24 mouse cellular contexts compared by ENCODE assay signal in the genomic region with DNA sequence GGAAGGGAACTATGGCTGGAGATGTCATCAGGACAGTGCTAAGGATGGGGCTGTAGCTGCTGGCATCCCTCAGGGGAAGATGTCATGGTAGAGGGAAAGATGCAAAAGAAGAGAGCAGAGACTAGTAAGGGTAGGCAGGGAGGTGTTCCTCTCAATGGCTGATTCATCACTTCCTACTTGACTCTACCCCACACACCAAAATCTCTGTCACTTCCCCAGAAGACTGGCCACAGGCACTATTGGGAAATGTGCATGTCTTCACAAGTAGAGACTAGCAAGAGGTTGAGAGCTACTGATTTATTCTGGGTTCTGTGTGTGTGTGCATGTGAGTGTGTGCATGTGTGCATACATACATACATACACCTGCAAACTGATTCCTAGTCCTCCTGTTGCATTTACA. TPM values are rescaled to one million over a fixed set of nuclear protein-coding genes. Genes with fewer than 3 reads are reported as not detected.
DNase-seq lines count a peak whose midpoint lies in the region; TF ChIP-seq lines count a peak whose summit lies in the region.
"Had no signal": no experiment of that assay in that cellular context is flagged by ENCODE, and none has a peak within 500 bp of the region (broad histone marks: within the 10 kb centered on the region; RNA-seq: fewer than 3 reads in every experiment).

No protein-coding gene starts in this region.

- H3K4me2 ChIP-seq in myocyte (ENCODE audit: low read depth): peak overlapping the region; percentile 28
- H3K4me2 ChIP-seq: embryonic facial prominence, embryonic 15.5 days; forebrain, embryonic 15.5 days; kidney, embryonic 15.5 days; liver, embryonic 13.5 days; lung, embryonic 14.5 days; midbrain, embryonic 11.5 days had no signal

- no peak for TF ChIP-seq POLR2A in bone marrow macrophage, adult 2 months (IDR thresholded peaks at IDR 0.05; ENCODE audit: borderline replicate concordance, low read depth, low read length)
- no peak for TF ChIP-seq POLR2A in myocyte (IDR thresholded peaks at IDR 0.05; ENCODE audit: insufficient read length, low read depth)

- 0 out of 2 replicates have a peak overlapping the region, but pooled peaks have one; percentile 56 for H3K27ac ChIP-seq in gastrocnemius, adult 2 months
- peak overlapping the region; percentile 57 for H3K27ac ChIP-seq in bone marrow macrophage, adult 2 months (ENCODE audit: insufficient read depth, low read depth, low read length)
- peak overlapping the region; percentile 68 for H3K27ac ChIP-seq in macrophage
- H3K27ac ChIP-seq: embryonic facial prominence, embryonic 15.5 days; forebrain, embryonic 15.5 days; hindbrain, embryonic 10.5 days; hindbrain, postnatal 0 days; kidney, embryonic 15.5 days; liver, embryonic 13.5 days had no signal

- TF ChIP-seq CTCF in gastrocnemius, adult 2 months (IDR thresholded peaks at IDR 0.05): no peak
- no peak for TF ChIP-seq CTCF in bone marrow macrophage, adult 2 months (IDR thresholded peaks at IDR 0.05; ENCODE audit: low read depth, low read length)

- H3K27me3 ChIP-seq in myocyte (ENCODE audit: control insufficient read depth, insufficient read depth, insufficient read length): no peaks in the 10 kb centered on the region
- H3K27me3 ChIP-seq: embryonic facial prominence, embryonic 15.5 days; forebrain, embryonic 15.5 days; kidney, embryonic 15.5 days; liver, embryonic 13.5 days had no signal

- no peak overlapping the region for H3K4me3 ChIP-seq in gastrocnemius, adult 2 months
- H3K4me3 ChIP-seq in bone marrow macrophage, adult 2 months (ENCODE audit: insufficient read depth, low read length): no peak overlapping the region
- no peak overlapping the region for H3K4me3 ChIP-seq in macrophage (ENCODE audit: inconsistent target)
- H3K4me3 ChIP-seq in myocyte: no peak overlapping the region
- H3K4me3 ChIP-seq: embryonic facial prominence, embryonic 15.5 days; forebrain, embryonic 15.5 days; hindbrain, embryonic 10.5 days; kidney, embryonic 15.5 days; liver, embryonic 13.5 days had no signal

- H3ac ChIP-seq in myocyte (ENCODE audit: control insufficient read depth, insufficient read length): no peak overlapping the region

- intact Hi-C loops in gastrocnemius, adult 2 months (cut with DNase I): no loop called here
- intact Hi-C loops in left cerebral cortex, postnatal 4 days (cut with DNase I): no loop called here
- intact Hi-C loops in gastrocnemius, postnatal 36 days (cut with DNase I): no loop called here

- peaks cover 45% of the 10 kb centered on the region for H3K4me1 ChIP-seq in bone marrow macrophage, adult 2 months (ENCODE audit: control insufficient read depth, insufficient read depth, low read length)
- H3K4me1 ChIP-seq: forebrain, embryonic 15.5 days had no signal

- no peaks in the 10 kb centered on the region for H3K79me2 ChIP-seq in macrophage (ENCODE audit: inconsistent target)
- no peaks in the 10 kb centered on the region for H3K79me2 ChIP-seq in myocyte (ENCODE audit: control insufficient read depth, insufficient read depth)

- DNase-seq in gastrocnemius, adult 2 months: peak; percentile 13
- no peak for DNase-seq in gastrocnemius, postnatal 10 days
- DNase-seq in left cerebral cortex, postnatal 4 days: no peak
- DNase-seq in gastrocnemius, postnatal 36 days: no peak
- DNase-seq in cerebellum, adult 9-11 months: no peak
- DNase-seq: adrenal gland, adult 2 months; cerebellum, adult 8-10 months; gastrocnemius, postnatal 14 days; kidney, adult 11 months; kidney, postnatal 36 days; liver, embryonic 13.5 days; lung, embryonic 14.5 days; lung, postnatal 36 days; retina, postnatal 1 day; thymus, postnatal 36 days had no signal

- H3K36me3 ChIP-seq in macrophage (ENCODE audit: inconsistent target) (no peaks in the 10 kb centered on the region), myocyte (ENCODE audit: control insufficient read depth, insufficient read depth) (no peaks in the 10 kb centered on the region)
- H3K36me3 ChIP-seq: embryonic facial prominence, embryonic 15.5 days; forebrain, embryonic 15.5 days; hindbrain, embryonic 10.5 days; kidney, embryonic 15.5 days; liver, embryonic 13.5 days had no signal

TF ChIP-seq in myocyte, 11 proteins besides CTCF, POLR2A, EP300 and RAD21:
- TF ChIP-seq CEBPB (IDR thresholded peaks at IDR 0.05; ENCODE audit: insufficient read depth, poor library complexity, severe bottlenecking) (no peak), MAX (IDR thresholded peaks at IDR 0.05; ENCODE audit: low read depth) (no peak), REST (IDR thresholded peaks at IDR 0.05; ENCODE audit: insufficient read depth, insufficient read length) (no peak), TCF3 (IDR thresholded peaks at IDR 0.05; ENCODE audit: insufficient read length, low read depth) (no peak), MYOD1 (IDR thresholded peaks at IDR 0.05; ENCODE audit: control insufficient read depth in 1 of 3, insufficient read length in 2 of 3, low read depth in 2 of 3) (no peak), POLR2AphosphoS2 (IDR thresholded peaks at IDR 0.05; ENCODE audit: insufficient read length, low read depth) (no peak), E2F4 (IDR thresholded peaks at IDR 0.05; ENCODE audit: insufficient read depth) (no peak), SRF (IDR thresholded peaks at IDR 0.05; ENCODE audit: control insufficient read depth, insufficient read length, low read depth) (no peak), MYOG (IDR thresholded peaks at IDR 0.05; ENCODE audit: control insufficient read depth in 1 of 3, insufficient read depth in 1 of 3, insufficient read length in 2 of 3, low read depth in 2 of 3) (no peak), TCF12 (IDR thresholded peaks at IDR 0.05; ENCODE audit: insufficient read depth, poor library complexity, severe bottlenecking) (no peak), USF1 (IDR thresholded peaks at IDR 0.05; ENCODE audit: low read depth) (no peak)

RNA-seq across cellular contexts. Expression of gene Zcchc24, which starts 20.4 kb away (rescaled TPM):
- 10 to 100 TPM; 40.6 to 59.3 TPM for total RNA-seq in gastrocnemius, adult 2 months (2021)
- total RNA-seq in gastrocnemius, postnatal 10 days (2021): 10 to 100 TPM; 65.9 to 66.6 TPM
- polyA plus RNA-seq in bone marrow macrophage, adult 2 months (2012; ENCODE audit: insufficient read depth, insufficient read length, missing spikeins): 31.7 and 34.8 TPM in 2 replicates
- 10 to 100 TPM in 18 of 26 experiments, 1 to 10 TPM in 8; 1.4 to 30.9 (median 18.0) TPM for total RNA-seq in macrophage (2018; cell fraction: chromatin; rRNA removed)
- total RNA-seq in macrophage (2018; cell fraction: cytosol; rRNA removed): 10 to 100 TPM; 16.0 to 49.3 (median 30.4) TPM
- total RNA-seq in macrophage (2018; cell fraction: nucleus; rRNA removed): 10 to 100 TPM; 10.2 to 59.8 (median 28.2) TPM
- polyA plus RNA-seq in macrophage (2018): 26.2 to 48.4 TPM (median 38.0 TPM) in 3 replicates
- 86.2 TPM for polyA plus RNA-seq in myocyte (2012; fragmentation: generic; extraction: Trizol)
- total RNA-seq in left cerebral cortex, postnatal 4 days (2021): 10 to 100 TPM; 34.2 to 34.8 TPM
- 10 to 100 TPM; 38.4 to 49.4 TPM for total RNA-seq in gastrocnemius, postnatal 36 days (2021)

RNA-seq across cellular contexts. Expression of gene Anxa11, which starts 52.7 kb away (rescaled TPM):
- 10 to 100 TPM; 97.4 to 99.1 TPM for total RNA-seq in gastrocnemius, adult 2 months (2021)
- 10 to 100 TPM; 95.6 to 97.7 TPM for total RNA-seq in gastrocnemius, postnatal 10 days (2021)
- polyA plus RNA-seq in bone marrow macrophage, adult 2 months (2012; ENCODE audit: insufficient read depth, insufficient read length, missing spikeins): 61.4 and 62.5 TPM in 2 replicates
- 10 to 100 TPM; 26.7 to 84.8 (median 38.4) TPM for total RNA-seq in macrophage (2018; cell fraction: chromatin; rRNA removed)
- total RNA-seq in macrophage (2018; cell fraction: cytosol; rRNA removed): 10 to 100 TPM; 48.8 to 89.3 (median 64.4) TPM
- total RNA-seq in macrophage (2018; cell fraction: nucleus; rRNA removed): 10 to 100 TPM; 34.0 to 69.6 (median 44.3) TPM
- polyA plus RNA-seq in macrophage (2018) (50.5 to 77.1 TPM (median 76.9 TPM) in 3 replicates), myocyte (2012; fragmentation: generic; extraction: Trizol) (140 TPM)
- total RNA-seq in left cerebral cortex, postnatal 4 days (2021): 1 to 10 TPM; 7.3 to 9.2 TPM
- 10 to 100 TPM; 90.7 to 93.7 TPM for total RNA-seq in gastrocnemius, postnatal 36 days (2021)

Comparison
In these comparisons a context has a peak if more than half of its experiments do, and no peak if none do; other contexts are left out.
1. RNA of gene Anxa11, which starts 52.7 kb away (total RNA-seq): 97.4 to 99.1 TPM in gastrocnemius, adult 2 months, 95.6 to 97.7 TPM in gastrocnemius, postnatal 10 days and 90.7 to 93.7 TPM in gastrocnemius, postnatal 36 days; 7.3 to 9.2 TPM in left cerebral cortex, postnatal 4 days; every median in the first group is over 4 times any median in the second.
2. Peak in every context shown above with its lines, with median percentiles within 50 percentile points of each other: H3K27ac ChIP-seq.